Comparison of ENCODE assay signal across 12 mouse cellular contexts in the genomic region with DNA sequence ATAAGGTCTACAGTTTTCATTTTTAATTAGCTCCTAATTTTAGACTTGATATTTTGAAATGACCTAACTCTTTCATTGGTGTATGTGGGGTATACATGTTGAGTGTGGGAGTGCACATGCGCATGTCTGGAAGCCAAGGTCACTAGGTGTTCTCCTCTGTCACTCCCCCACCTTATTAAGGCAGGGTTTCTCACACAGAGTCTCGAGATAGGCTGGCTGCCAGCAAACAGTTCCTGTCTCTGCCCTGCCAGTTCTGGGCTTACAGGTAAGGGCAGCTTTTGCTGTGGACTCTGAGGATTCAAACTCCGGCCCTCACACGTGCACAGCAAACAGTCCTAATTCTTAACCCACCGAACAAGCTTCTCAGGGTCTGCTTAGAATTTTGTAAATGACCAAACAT. TPM values are rescaled to one million over a fixed set of nuclear protein-coding genes. Genes with fewer than 3 reads are reported as not detected.
DNase-seq lines count a peak whose midpoint lies in the region; ATAC-seq and TF ChIP-seq lines count a peak whose summit lies in the region.
"Had no signal": no experiment of that assay in that cellular context is flagged by ENCODE, and none has a peak within 500 bp of the region (broad histone marks: within the 10 kb centered on the region; RNA-seq: fewer than 3 reads in every experiment).

No protein-coding gene starts in this region.

- peak; percentile 10 for DNase-seq in kidney, adult 11 months
- no peak for DNase-seq in kidney, postnatal 14 days
- peak; percentile 47 to 57 for DNase-seq in cerebellum, adult 18-20 months
- peak; percentile 41 for DNase-seq in heart, adult 8-10 months (ENCODE audit: low spot score)
- no peak for DNase-seq in layer of hippocampus, adult 2 months (ENCODE audit: low spot score in 2 of 2)
- DNase-seq in ovary, postnatal 10 days (ENCODE audit: low spot score): no peak
- DNase-seq in thymus, postnatal 0 days (ENCODE audit: low spot score): no peak
- DNase-seq: kidney, adult 9 months had no signal

- no peak overlapping the region for H3K27ac ChIP-seq in layer of hippocampus, adult 2 months
- H3K27ac ChIP-seq: forebrain, embryonic 15.5 days; hindbrain, embryonic 10.5 days; liver, embryonic 15.5 days had no signal

- TF ChIP-seq CTCF in layer of hippocampus, adult 2 months (conservative IDR thresholded peaks at IDR 0.05): no peak

- H3K4me3 ChIP-seq in layer of hippocampus, adult 2 months: no peak overlapping the region
- H3K4me3 ChIP-seq: forebrain, embryonic 15.5 days; hindbrain, embryonic 10.5 days; liver, embryonic 15.5 days had no signal

- 0 out of 2 replicates have a peak, but pooled peaks have one; percentile 27 for ATAC-seq in megakaryocyte, adult 5-6 weeks (ENCODE audit: poor library complexity, severe bottlenecking)
- ATAC-seq: forebrain, embryonic 15.5 days had no signal

RNA-seq across cellular contexts. Expression of a gene that starts 14.8 kb away (rescaled TPM):
- total RNA-seq in heart, adult 8-10 months (2022): 100 to 1,000 TPM in 2 of 4 experiments, 10 to 100 TPM in 2; 86.4 to 114 (median 96.3) TPM
- total RNA-seq in megakaryocyte, adult 5-6 weeks (2015): 202 and 214 TPM in 2 replicates
- total RNA-seq in megakaryocyte, adult 5-6 weeks (2017): 311 and 314 TPM in 2 replicates
- 10 to 100 TPM; 44.7 to 48.4 TPM for total RNA-seq in layer of hippocampus, adult 2 months (2021)
- 330 and 344 TPM in 2 replicates for polyA plus RNA-seq in thymus, postnatal 0 days (2015; fragmentation: Nextera tagmentation; extraction: Ambion mirVana)

Comparison
In these comparisons a context has a peak if more than half of its experiments do, and no peak if none do; other contexts are left out.
1. DNase-seq: peak in kidney, adult 11 months (single experiment), cerebellum, adult 18-20 months (2 of 2) and heart, adult 8-10 months (single experiment); none in kidney, postnatal 14 days (single experiment), layer of hippocampus, adult 2 months (0 of 2), ovary, postnatal 10 days (single experiment) and thymus, postnatal 0 days (single experiment).